Mouse (Mus musculus) cerebellum, postnatal 36 days (tissue): Measurements from ENCODE around the gene Olfr402.
"Not testable (repeated sequence)": the region's sequence is repeated elsewhere in the genome, so short reads cannot be mapped to it uniquely, and the experiment has no call there.

ENCODE experiments used
- DNase-seq, 2 experiments: peaks; one replicate each; pipeline ENCODE4 v3.0.0; 2021 to 2022; ENCODE audit warnings: mixed read lengths in 2 of 2

Olfr402 gene

DNA sequence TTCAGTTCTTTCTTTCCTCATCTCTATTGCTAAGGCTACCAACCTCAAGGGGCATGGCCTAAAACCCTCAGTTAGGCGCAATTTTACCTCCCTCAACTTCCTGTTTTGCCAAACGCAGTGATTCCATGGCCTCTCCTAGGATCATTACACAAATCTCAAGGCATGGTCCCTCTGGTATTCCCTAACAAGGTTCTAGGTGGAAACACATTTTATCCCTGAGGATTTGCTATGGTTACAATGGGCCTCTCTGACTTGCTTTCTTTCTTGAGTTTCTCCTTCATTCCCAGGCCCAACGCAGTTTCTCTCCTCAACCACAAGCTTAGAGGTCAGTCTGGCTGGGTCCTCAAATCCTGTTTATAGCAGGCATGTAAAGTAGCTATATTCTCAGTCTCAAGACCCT is at the start of gene Olfr402:
TSS of gene Olfr402 (plus strand) at position 301 of the 400 bp plus-strand sequence.
- no peak for DNase-seq

DNA sequence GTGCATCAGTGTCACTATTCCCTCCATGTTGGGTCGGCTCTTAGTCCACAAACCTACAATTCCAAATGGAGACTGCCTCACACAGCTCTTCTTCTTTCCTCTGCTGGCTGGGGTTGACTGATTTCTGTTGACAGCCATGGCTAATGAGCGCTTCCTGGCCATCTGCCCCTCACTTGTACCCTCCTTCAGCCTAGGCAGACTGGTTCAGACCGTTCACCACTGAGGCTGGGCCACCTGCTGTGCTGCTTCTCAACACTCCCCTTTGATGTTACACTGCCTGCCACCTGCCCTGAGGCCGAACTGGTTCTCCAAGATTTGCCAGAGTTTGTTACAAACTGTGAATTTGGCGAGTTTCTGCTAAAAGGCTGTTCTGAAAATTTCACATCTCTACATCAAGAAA is 48.3 kb upstream of the Olfr402 start:
- DNase-seq, result no peak

DNA sequence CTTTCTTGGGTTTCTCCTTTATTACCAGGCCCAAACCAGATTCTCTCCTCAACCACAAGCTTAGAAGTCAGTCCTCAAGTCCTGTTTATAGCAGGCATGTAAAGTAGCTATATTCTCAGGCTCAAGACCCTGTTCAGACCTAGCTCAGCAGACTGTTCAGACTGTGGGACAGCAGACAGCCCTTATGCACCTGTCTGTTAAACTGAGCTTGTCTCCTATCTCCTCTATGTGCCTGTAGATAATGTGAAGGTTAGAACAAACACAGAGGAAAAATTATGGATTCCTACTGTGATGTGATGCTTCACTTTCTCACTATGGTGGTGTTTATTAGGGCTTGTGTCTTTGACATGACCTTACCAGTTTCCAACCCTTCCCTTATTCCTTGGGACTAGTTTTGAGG is 39.9 kb upstream of the Olfr402 start, which contains the start of gene Olfr401:
TSS of gene Olfr401 (plus strand) at position 301 of the 400 bp plus-strand sequence.
- DNase-seq, result no peak

DNA sequence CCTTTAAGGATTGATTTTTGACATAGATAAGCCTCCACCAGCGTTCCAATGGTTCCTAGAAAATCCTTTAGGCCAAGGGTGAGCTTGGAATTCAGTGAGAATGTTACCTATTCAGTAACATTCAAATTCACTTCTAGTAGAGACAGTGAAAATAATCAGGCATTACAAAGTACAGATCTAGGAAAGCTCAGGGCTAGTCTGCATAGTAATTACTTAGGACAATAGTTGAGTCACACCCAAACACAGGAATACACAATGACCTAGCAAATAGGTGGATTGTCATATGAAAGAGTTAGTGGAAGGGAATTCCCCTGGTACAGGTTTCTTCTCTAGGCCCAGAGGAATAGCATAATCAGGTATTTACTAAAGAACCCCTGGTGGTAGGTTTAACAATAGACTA is 13.3 kb upstream of the Olfr402 start:
- not testable (repeated sequence) for DNase-seq

DNA sequence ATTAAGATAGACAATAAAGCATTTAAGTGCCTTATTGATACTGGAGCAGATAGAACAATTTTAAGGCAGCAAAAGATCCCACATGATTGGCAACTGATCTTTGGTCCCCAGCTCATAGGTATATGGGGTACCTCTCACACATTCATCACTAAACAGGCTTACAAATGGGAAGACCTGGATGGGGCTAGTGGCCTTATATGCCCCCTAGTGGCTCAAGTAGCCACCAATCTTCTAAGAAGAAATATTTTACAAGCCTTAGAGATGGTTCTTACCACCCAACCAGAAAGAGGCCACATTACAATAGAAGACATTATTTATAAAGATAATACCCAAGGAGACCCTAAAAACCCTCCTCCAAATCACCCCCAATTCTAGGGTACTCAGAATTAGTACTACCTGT is 7.5 kb upstream of the Olfr402 start:
- no peak for DNase-seq

DNA sequence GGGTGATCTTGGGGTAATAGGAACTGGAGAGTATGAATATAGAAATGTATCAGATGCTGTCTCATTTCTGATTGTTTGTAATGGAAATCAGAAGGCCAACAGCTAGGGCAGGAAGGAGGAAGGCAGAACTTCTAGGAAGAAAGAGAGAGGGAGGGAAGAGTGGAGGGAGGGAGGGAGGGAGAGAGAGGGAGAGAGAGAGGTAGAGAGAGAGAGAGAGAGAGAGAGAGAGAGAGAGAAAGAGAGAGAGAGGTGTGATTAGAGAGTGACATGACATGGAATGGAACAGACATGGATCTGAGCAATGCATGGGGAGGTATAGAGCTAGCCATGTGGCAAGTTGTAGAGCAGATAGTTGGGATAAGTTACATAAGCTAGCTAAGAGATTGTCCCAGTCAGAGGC is 15.4 kb downstream of the Olfr402 start:
- DNase-seq, result no peak

DNA sequence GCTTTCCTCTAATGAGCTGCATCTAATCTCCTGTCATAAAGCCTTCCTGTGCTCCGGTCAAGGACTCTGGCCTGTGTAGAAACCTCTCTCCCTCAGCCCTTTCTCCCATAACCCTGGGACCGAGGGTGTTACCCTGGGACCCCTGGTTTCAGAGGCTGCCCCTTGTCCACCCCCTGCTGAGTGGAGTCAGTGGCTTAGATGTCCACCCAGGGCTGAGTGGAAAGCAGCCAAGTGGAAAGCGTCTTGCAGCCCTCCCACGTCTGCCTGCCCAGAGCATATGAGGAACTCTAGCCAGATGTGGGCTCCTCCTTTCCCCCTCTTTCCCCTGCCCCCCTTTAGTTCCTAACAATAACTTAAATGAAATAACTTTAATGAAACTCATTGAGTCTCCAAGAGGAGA is 29.8 kb downstream of the Olfr402 start:
- no peak for DNase-seq

DNA sequence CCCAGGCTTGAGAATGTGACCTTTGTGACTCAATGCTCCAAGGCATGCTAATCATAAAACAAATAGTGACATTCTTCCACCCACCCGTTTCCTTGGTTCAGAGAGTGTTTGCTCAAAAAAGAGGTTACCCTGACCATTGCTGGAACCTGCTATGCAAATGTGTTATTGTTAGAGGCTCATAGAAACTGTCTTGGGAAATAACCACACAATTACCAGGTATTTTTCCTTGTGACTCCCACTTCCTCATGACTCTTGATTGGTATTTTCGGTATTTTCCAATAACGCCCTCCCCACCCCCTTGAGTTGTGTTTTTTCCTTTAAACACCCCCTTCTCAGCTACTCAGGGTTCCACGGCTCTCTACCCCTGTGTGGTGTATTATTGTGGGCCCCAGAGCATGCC is 30.4 kb downstream of the Olfr402 start:
- DNase-seq, result no peak

DNA sequence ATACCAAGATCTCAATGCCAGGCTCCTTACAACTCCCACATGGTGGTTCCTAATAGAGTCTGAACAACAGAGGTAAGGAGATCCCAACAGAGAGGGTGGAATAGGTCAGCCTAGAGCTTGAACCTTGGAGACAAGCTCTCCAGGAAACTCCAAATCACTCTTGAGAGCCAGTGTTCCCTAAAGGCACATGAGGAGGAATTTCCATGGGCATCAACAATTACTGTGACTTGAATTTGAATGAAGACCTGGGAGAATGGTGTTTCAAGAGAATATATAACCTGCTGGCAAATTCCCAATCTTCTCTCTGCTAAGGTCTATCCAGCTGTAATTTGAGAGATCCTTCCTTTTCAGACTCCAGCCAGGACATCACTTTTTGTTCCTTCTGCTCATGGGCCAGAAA is 32.6 kb downstream of the Olfr402 start, which contains the start of gene Olfr403:
TSS of gene Olfr403 (plus strand) at position 301 of the 400 bp plus-strand sequence.
- no peak for DNase-seq
